Mouse (Mus musculus) frontal cortex, adult 2 months (tissue): Measurements from ENCODE around the gene Col8a1. TPM values are rescaled to one million over a fixed set of nuclear protein-coding genes. Genes with fewer than 3 reads are reported as not detected.

ENCODE experiments used
- DNase-seq, 2 experiments: peaks; one replicate each; pipeline ENCODE4 v3.0.0; 2022; ENCODE audit warnings: low spot score in 1 of 2; ENCODE audit errors: extremely low spot score in 1 of 2
- polyA plus RNA-seq: library from polyadenylated mRNA; depleted of rRNA; stranded (reverse); fragments of >200 nt; gene quantifications from 2 replicates; pipeline ENCODE4 v1.2.3, GENCODE M21; 2012

Col8a1 gene
- polyA plus RNA-seq, 1 experiment: 0.56 TPM

DNA sequence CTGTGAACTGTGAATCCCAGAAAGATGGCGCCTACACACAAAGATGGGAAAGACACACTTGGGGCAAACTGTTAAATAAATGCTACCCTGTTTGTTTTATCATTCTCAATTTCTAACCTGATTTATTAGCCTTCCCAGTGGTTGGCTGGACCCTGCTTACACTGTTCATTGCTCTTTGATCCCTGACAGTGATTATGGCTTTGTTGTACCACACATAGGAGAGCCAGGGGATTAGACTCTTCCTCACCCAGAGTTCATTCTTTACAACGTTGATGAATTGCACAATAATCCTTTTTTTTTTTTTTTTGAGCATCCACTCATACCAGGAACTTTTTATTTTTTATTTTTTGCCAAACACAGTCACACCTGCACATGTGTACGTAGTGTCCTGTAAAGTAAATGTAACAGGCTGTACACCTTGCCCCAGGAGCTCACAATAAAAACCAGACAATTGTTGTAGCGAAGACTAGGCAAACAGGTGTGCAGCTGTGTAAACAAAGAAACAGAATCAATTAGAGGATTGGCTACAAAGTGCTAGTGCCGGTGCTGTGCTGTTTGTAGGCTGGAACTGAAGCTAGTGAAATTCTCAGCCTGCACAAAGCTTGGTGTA is 68.6 kb downstream of the Col8a1 start:
- no peak for DNase-seq

DNA sequence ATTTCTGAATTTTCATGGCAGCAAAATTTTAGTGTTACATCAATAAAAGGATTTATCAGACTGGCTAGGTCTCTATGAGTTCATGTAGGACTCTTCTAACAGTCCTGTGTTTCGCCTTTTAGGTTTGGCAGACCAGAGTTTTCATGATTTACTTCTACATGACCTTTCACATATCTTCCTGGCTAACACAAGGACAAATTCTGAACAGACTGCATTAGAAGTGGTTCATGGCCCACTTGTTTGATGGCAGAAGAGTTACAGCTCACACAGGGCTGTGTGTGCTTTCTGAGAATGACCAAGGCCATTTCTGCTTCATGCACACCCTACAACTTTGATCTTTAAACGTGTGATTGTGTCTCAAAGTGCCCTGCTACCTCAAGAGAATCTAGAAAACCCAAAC is 82.3 kb downstream of the Col8a1 start:
- DNase-seq: no peak

- no peak for DNase-seq
Observed at GRCm38 (mm10) chr16:57671637-57672036, 82.9 kb downstream of the Col8a1 start.

- DNase-seq: peak; percentile 1 to 62
Observed at GRCm38 (mm10) chr16:57669348-57669747, 85.2 kb downstream of the Col8a1 start.

GRCm38 (mm10) chr16:57662661-57663060 is 91.9 kb downstream of the Col8a1 start:
- no peak for DNase-seq

- no peak for DNase-seq
Observed at GRCm38 (mm10) chr16:57649888-57650287, 104.6 kb downstream of the Col8a1 start.

DNA sequence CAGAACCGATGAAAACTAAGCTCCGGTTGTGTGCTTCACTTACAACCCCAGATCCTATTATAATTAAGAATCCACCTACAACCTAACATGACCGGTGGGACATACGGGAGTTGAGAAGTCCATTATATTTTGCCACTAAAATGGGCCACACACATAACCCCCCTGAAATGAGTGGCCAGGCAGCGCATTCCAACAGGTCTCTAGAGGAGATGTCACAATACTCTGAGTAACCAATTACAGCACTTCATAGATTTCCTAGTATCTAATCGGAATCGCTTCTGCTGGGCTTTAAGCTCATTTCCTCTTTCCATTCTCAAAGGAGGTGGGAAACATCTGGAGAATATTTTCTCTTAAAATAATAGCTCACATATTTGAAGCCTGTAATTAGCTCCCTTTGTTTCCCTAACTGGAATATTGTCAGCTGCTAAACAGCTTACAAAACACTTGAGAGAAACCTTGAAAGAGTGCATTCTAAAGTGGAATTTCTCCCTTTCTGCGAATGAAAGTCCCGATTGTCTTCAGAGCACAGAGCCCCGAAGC is 113.1 kb downstream of the Col8a1 start:
- no peak for DNase-seq

- DNase-seq: no peak
Observed at GRCm38 (mm10) chr16:57634766-57635165, 119.8 kb downstream of the Col8a1 start.

DNA sequence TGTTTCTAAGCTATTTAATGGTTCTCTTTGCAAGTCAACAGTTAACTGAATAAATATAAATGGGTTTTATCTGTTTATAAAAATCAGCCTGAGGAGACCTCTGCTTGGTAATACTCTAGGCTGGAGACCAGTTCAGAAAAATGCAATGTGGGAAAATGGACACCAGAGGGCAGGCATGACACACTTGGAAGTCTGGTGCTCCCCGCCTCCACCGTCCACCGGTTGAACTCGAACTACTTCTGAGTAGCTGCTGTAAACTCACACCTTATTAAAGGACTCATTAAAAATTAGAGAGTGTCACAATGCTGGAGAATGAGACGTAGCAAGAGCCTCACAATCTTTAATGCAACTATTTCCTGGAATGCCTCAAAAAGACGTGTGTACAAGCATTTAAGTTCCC is 120.3 kb downstream of the Col8a1 start:
- DNase-seq: peak; percentile 49 to 89

GRCm38 (mm10) chr16:57611768-57612167 is 142.8 kb downstream of the Col8a1 start:
- peak in 1 of 2 experiments; percentile 73 for DNase-seq

DNA sequence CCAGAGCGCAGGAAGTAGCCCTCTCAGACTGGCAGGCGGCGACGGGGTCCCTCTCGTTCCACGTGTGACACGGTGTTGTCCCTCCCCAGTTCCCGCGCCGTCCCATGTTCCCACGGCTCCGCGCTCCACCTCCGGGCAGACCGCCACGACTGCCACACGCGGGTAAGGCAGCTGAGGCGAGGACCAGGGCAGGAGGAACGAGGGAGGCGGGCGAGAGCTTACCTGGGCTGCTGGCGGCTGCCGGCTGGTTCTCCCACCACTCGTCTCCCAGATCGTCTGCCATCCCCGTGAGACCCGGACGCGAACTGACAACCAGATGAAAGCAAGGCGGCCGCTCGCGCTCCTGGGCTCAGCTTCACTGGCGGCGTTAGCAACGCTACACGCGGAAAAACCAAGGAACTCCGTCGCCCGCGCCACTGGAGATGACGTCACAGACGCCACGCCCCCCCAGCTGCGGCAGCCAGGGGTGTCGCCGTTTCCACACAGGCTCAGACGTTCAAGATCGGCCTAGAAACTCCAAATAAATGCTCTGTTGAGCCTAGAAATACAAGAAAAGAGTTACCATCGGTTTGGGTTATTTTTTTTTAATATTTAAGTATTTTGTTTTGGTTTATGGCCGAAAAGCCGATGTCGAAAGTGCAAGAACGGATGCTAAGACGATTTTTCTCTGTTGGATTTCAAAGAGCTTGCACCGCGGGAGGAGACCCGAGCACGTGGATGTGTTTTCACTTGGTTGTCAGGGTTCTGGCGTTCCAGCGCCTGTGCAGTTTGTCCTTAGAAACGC is 147.9 kb downstream of the Col8a1 start, which contains the start of gene Cmss1:
TSS of gene Cmss1 (minus strand) at position 421 of the 784 bp plus-strand sequence.
- DNase-seq: peak; percentile 27 to 85

DNA sequence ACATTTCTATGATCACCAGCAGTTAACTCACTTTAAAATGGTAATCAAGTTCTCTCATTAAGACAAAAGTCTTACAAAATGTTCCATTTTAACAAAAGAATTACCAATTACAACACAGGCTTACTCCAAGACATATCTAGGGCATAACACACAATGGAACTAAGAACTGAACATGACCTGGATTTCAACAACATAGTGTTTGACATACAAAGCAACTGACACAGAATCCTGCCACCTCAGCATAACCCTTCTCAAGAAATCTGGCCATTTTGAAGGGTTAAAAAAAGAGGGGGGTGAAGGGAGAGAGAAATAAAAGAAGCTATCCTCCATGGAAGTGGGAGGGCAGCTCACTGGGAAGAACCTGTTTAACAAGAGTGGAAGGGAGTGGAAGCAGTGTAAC is 153.5 kb downstream of the Col8a1 start:
- DNase-seq: no peak

GRCm38 (mm10) chr16:57597295-57597957 is 157.1 kb downstream of the Col8a1 start:
- no peak for DNase-seq

DNA sequence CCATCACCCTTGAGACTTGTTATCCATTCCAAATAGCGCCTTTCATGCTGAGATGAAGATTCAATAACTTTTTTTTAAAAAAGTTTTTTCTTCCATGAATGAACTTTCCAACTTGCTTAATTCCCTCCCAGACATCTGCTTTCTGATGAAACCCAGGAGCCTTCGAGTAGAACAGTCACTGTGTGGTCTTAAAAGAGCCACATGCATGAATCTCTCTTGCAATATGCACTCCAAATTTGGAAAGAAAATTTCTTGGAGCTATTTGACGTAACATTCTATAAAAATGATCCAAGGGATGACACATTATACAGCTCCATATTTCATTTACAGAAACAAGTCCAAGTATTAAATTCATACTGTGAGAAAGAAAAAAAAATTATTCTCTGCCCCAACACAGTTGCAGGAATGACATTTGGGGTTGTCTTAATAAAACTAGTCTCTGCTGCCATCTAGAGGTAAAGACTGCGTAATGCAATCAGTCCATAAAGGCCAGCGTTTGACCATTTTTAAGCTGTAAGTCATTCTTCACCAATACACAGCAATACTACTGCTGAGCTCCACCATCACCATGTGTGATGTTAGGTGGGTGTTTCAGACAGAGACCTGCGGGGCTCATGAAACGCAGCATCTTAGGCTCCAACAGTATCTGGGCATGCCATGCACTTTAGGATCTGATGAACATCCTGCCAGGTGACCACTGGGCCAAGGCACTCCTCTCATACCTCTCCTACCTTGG is 160.9 kb downstream of the Col8a1 start:
- peak; percentile 26 to 75 for DNase-seq

- DNase-seq: no peak
Observed at GRCm38 (mm10) chr16:57585201-57585600, 169.3 kb downstream of the Col8a1 start.

- DNase-seq: no peak
Observed at GRCm38 (mm10) chr16:57582008-57582407, 172.5 kb downstream of the Col8a1 start.

DNA sequence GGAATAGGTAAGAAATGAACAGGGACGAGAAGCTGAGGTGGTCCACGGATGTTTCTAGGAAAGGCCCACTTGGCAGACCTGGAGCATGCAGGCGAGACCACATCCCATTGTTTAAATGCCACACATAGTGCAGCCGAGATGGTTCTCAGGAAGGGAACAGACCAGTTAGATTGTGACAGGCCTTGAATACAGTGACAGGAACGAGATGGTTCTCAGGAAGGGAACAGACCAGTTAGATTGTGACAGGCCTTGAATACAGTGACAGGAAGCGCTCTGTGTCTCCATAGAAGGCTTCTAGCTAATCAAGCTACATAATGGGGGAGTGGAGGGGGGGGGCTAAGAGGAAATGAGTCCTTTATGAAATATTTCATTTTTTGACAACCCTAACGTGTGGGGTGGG is 174.5 kb downstream of the Col8a1 start:
- no peak for DNase-seq

DNA sequence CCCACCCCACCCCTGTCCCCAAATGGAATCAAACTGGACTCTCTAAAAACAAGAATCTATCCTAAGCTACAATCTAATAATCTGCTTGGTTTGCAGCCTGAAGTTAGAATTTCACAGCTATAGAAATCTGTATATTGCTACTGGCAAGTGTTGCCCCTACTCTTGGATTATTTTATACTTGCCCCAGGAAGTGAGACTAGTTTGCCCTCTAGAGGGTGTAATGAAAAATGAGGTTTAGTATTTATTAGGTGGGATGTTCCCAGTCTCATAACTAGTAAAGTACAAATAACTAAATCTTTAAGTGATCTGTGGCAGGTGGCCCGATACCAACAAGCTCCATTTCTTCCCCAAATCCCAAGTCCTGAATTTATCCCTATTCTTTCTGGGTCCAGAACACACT is 177.0 kb downstream of the Col8a1 start:
- no peak for DNase-seq

GRCm38 (mm10) chr16:57575764-57576388 is 178.7 kb downstream of the Col8a1 start:
- no peak for DNase-seq
